Mouse (Mus musculus): ENCODE data around the gene Fam234a.

- no peak for TF ChIP-seq CTCF (IDR thresholded peaks at IDR 0.05; ENCODE audit: borderline replicate concordance, insufficient read depth, low read depth, low read length)
- no peak for TF ChIP-seq POLR2A (IDR thresholded peaks at IDR 0.05; ENCODE audit: borderline replicate concordance, insufficient read depth, low read length)
Measured at GRCm38 (mm10) chr17:26200831-26201705, 43.0 kb downstream of the Fam234a start.

Measured in cerebellum, adult 2 months (tissue).